Mouse (Mus musculus) midbrain, embryonic 16.5 days (tissue): ENCODE results near the gene Slc35c2. TPM values are rescaled to one million over a fixed set of nuclear protein-coding genes. Genes with fewer than 3 reads are reported as not detected.

ENCODE experiments used
- ATAC-seq: fragments of 200-750 bp; cut with Nextera tagmentation; 2 replicates; pipeline ENCODE4 v1.8.0; 2017; ENCODE audit warnings: moderate TSS enrichment
- H3K27ac ChIP-seq: fragments of 300-500 bp; sonication (generic); 2 replicates; pipeline ENCODE4 v1.5.1; 2014; ENCODE audit warnings: mild to moderate bottlenecking, low read length, mixed read lengths
- H3K27me3 ChIP-seq: fragments of 300-500 bp; sonication (generic); 2 replicates; pipeline ENCODE4 v1.6.1; 2014; ENCODE audit warnings: low read depth, low read length, mixed read lengths; ENCODE audit not compliant: control insufficient read depth, insufficient read depth
- H3K36me3 ChIP-seq: fragments of 300-500 bp; sonication (generic); 2 replicates; pipeline ENCODE4 v1.6.1; 2014; ENCODE audit warnings: mild to moderate bottlenecking, low read length, moderate library complexity, mixed read lengths; ENCODE audit not compliant: control insufficient read depth, insufficient read depth
- H3K4me1 ChIP-seq: fragments of 300-500 bp; sonication (generic); 2 replicates; pipeline ENCODE4 v1.6.1; 2014; ENCODE audit warnings: mild to moderate bottlenecking, low read length, mixed read lengths; ENCODE audit not compliant: control insufficient read depth, insufficient read depth
- H3K4me2 ChIP-seq: fragments of 300-500 bp; sonication (generic); 2 replicates; pipeline ENCODE4 v1.6.1; 2014; ENCODE audit warnings: mild to moderate bottlenecking, low read length, mixed read lengths
- H3K4me3 ChIP-seq: fragments of 300-500 bp; sonication (generic); 2 replicates; pipeline ENCODE4 v1.5.1; 2014; ENCODE audit warnings: low read depth, mild to moderate bottlenecking, low read length, moderate library complexity, mixed read lengths
- H3K9ac ChIP-seq: fragments of 300-500 bp; sonication (generic); 2 replicates; pipeline ENCODE4 v1.6.1; 2014; ENCODE audit warnings: low read depth, low read length, mixed read lengths
- H3K9me3 ChIP-seq: fragments of 300-500 bp; sonication (generic); replicated peaks from 2 replicates; pipeline ENCODE4 v1.6.1; 2014; ENCODE audit warnings: mild to moderate bottlenecking, low read length, mixed read lengths; ENCODE audit not compliant: control insufficient read depth, poor library complexity, severe bottlenecking
- WGBS: fragments of 180-500 bp; shearing (Covaris S2); extraction: QIAGEN DNeasy Blood & Tissue Kit; methylation state at CpG from one replicate; pipeline ENCODE4 v1.1.7; 2014; 5-methylcytosine and 5-hydroxymethylcytosine counted together
- polyA plus RNA-seq: library from polyadenylated mRNA; unstranded; fragments of >200 nt; fragmentation: Nextera tagmentation; extraction: Ambion mirVana; gene quantifications from 2 replicates; pipeline ENCODE4 v1.2.1, GENCODE M21; 2015

Slc35c2 gene
- polyA plus RNA-seq, 1 experiment from 2014 or later = 68.0 TPM

DNA sequence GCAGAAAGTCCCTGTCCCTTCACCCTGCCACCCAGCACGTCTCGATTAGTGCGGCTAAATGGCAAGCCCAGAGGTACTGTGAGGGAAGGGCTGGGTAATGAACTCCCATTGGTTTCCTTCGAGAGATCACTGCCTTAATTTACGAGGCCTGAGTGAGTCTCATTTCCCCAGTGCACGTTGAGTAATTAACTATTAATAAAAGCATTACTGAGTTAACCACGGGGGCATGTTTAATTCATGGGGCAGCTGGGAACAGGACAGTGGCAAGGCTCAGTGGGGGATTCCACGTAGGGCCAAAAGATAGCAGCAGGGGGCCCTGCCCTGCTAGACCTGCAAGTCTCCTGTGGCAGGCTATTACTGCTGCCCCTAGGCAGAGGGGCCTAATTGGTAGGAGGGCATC, 16.3 kb downstream of the Slc35c2 start:
- ATAC-seq = no peak
- Histone ChIP-seq H3K9ac (no peak overlapping the region), H3K27me3 (no peaks in the 10 kb centered on the region), H3K9me3 (no peaks in the 10 kb centered on the region), H3K4me1 (peaks cover 51% of the 10 kb centered on the region), H3K27ac (0 out of 2 replicates have a peak overlapping the region, but pooled peaks have one; percentile 37), H3K4me2 (no peak overlapping the region), H3K4me3 (no peak overlapping the region), H3K36me3 (no peaks in the 10 kb centered on the region)
- whole genome bisulfite sequencing = 10% methylated on average over 8 of the region's 8 CpGs

DNA sequence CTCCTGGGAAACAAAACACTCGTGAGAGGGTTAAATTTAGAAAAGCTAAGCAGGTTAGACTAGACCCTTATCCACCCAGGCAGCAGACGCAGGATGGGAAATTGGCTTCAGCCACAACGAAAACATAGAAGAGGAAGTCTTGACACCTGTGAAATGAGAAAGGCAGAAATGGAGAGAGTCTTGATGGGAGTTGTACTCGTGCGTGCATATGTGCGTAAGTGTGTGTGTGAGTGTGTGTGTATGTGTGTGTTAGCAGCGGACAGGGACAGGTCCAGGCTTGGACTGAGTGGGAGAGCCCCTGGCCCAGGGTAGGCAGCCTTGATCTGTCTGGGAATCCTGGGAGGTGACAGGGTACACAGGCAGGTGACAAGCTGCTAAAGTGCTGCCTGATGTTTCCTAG, 16.8 kb downstream of the Slc35c2 start:
- no peak for ATAC-seq
- H3K9ac ChIP-seq = peak overlapping the region; percentile 20; the same call in 1 of the 2 replicates
- no peaks in the 10 kb centered on the region for H3K36me3 ChIP-seq
- H3K4me3 ChIP-seq = no peak overlapping the region
- whole genome bisulfite sequencing = 39% methylated on average over 7 of the region's 7 CpGs
- H3K4me1 ChIP-seq = peaks cover 53% of the 10 kb centered on the region
- H3K27me3 ChIP-seq = no peaks in the 10 kb centered on the region
- 0 out of 2 replicates have a peak overlapping the region, but pooled peaks have one; percentile 37 for H3K27ac ChIP-seq
- no peak overlapping the region for H3K4me2 ChIP-seq
- no peaks in the 10 kb centered on the region for H3K9me3 ChIP-seq

DNA sequence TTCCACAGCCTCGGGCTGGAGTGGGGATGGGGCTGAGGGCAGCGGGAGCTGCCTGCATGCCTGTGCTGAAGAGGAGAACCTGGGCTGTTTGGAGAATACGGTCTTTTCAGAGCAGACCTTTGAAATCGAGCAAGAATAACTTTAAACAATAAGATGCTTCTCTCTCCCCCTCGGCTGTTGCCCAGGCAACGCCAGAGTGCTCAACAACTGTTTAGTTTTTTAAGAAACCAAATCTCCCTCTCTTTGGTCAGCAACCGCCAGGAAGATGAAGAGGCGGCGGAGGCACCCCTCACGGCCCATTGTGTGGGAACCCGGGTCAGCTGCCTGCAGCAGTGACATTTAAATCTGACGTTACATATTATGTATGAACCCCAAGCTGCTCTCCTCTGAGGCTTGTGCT, 20.9 kb downstream of the Slc35c2 start:
- Histone ChIP-seq H3K27ac (peak overlapping the region; percentile 80), H3K4me3 (no peak overlapping the region), H3K36me3 (no peaks in the 10 kb centered on the region), H3K9ac (peak overlapping the region; percentile 54; the same call in 1 of the 2 replicates), H3K9me3 (no peaks in the 10 kb centered on the region), H3K27me3 (no peaks in the 10 kb centered on the region; the same call in 1 of the 2 replicates), H3K4me2 (peak overlapping the region; percentile 35; the same call in 1 of the 2 replicates), H3K4me1 (peaks cover 41% of the 10 kb centered on the region)
- ATAC-seq = 0 out of 2 replicates have a peak, but pooled peaks have one; percentile 39
- WGBS = 3% methylated on average over 12 of the region's 12 CpGs

DNA sequence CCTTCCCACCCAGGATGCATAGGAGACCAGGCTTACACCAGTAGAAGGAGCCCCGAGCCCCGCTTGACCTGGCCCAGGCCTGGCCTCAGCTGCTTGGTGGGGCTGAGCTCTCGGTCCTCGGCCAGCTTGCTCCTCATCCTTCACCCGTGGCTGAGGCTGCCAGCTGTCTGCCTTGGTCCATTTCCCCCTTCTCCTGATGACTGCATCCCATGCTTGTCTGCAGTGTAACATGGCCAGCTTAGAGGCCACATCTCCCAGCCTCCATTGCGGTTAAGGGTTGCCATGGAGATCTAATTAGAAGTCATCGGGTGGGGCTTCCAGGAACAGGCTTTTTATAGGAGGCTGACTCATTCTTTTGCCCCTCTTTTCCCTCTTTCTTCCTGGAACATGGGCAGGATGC, 23.8 kb downstream of the Slc35c2 start:
- Histone ChIP-seq H3K9ac (no peak overlapping the region), H3K4me2 (no peak overlapping the region), H3K9me3 (no peaks in the 10 kb centered on the region), H3K27me3 (no peaks in the 10 kb centered on the region; the same call in 1 of the 2 replicates), H3K4me3 (no peak overlapping the region), H3K27ac (no peak overlapping the region), H3K4me1 (peaks cover 27% of the 10 kb centered on the region), H3K36me3 (no peaks in the 10 kb centered on the region)
- WGBS = 37% methylated on average over 7 of the region's 7 CpGs
- ATAC-seq = no peak

DNA sequence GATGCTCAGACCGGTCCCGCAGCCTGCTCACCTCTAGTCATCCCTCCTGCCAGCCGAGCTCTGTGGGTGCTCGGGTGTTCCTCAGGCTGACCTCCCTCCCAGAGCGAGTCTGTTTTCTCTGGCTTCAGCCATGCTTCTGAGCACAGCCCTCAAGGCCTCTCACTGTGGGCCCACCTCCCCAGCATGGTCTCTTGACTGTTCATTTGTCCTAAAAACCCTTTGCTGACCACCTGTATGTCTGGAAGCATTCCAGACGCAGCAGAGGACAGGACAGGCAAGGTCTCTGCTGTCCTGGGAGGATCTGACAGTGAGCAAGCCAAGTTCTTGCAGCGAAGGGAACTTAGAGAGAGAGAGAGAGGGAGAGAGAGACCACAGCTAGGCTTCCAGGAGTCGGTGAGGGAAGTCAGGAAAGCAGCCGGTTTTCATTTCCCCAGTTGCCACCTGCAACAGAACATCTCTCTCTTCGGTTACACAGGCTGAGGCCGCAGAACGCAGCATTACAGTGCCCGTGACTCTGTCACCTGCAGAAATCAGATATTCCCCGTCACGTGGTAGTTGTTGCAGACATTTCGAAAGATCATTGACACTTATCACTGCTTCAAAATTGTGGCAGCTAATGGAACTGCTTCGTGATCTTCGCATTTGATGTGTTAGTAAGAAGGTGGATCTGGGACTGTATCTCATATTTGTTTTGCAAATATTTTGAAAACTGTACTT, 25.2 kb downstream of the Slc35c2 start:
- WGBS = 69% methylated on average over 18 of the region's 18 CpGs
- ATAC-seq = no peak

DNA sequence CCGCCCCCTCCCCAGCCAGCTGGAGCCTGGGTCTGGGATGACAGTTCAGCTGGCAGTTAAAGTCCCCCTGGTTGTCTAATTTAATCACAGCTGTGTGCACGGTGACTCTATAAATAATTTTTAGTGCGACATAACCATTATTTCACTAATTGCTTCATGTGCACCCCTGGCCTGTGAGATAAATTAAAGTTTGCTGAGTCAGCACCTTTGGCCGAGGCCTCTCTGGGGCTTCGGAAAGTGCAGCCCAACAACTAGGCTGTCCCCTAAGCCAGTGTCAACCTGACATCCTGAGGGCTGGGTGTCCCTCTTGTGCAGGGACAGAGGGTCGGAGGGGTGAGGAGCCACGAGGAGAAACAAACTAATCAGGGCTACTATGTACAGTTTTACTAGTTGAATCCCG, 27.8 kb downstream of the Slc35c2 start:
- peaks cover 12% of the 10 kb centered on the region; the same call in 1 of the 2 replicates for H3K4me1 ChIP-seq
- no peak overlapping the region for H3K4me2 ChIP-seq
- 81% methylated on average over 8 of the region's 8 CpGs for WGBS
- ATAC-seq = no peak
- no peak overlapping the region for H3K9ac ChIP-seq
- H3K9me3 ChIP-seq = no peaks in the 10 kb centered on the region
- no peak overlapping the region for H3K4me3 ChIP-seq
- H3K27ac ChIP-seq = no peak overlapping the region
- H3K27me3 ChIP-seq = peaks cover 4% of the 10 kb centered on the region; the same call in 1 of the 2 replicates
- no peaks in the 10 kb centered on the region for H3K36me3 ChIP-seq

More for the DNA sequence above, 25.2 kb downstream of the Slc35c2 start:
- Histone ChIP-seq H3K4me3 (no peak overlapping the region), H3K9me3 (no peaks in the 10 kb centered on the region), H3K36me3 (no peaks in the 10 kb centered on the region), H3K9ac (no peak overlapping the region), H3K4me2 (no peak overlapping the region), H3K27ac (no peak overlapping the region), H3K27me3 (no peaks in the 10 kb centered on the region; the same call in 1 of the 2 replicates), H3K4me1 (peaks cover 27% of the 10 kb centered on the region)

DNA sequence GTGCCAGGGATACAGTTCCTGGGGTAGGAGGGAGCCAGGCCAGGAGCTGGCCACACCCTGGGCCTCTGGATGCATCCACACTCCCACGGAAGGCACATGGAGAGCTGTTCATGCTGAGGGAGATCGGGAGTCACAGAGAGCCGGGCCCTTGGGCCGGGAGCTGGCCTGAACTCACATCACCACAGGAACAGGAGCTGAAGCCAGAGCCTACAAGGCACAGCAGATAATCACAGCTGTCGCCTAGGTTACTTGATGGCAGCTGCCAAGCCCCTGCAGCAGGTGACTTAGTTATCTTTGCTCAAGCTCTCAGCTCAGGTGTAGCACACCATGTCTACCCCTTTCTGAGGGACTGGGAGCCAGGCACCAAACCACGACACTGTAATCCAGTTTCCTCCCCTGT, 29.3 kb downstream of the Slc35c2 start:
- Histone ChIP-seq H3K4me1 (peaks cover 18% of the 10 kb centered on the region), H3K4me3 (no peak overlapping the region), H3K27me3 (peaks cover 4% of the 10 kb centered on the region; the same call in 1 of the 2 replicates), H3K9me3 (no peaks in the 10 kb centered on the region), H3K27ac (no peak overlapping the region), H3K4me2 (no peak overlapping the region), H3K9ac (no peak overlapping the region), H3K36me3 (no peaks in the 10 kb centered on the region)
- 74% methylated on average over 6 of the region's 6 CpGs for WGBS
- ATAC-seq = no peak

DNA sequence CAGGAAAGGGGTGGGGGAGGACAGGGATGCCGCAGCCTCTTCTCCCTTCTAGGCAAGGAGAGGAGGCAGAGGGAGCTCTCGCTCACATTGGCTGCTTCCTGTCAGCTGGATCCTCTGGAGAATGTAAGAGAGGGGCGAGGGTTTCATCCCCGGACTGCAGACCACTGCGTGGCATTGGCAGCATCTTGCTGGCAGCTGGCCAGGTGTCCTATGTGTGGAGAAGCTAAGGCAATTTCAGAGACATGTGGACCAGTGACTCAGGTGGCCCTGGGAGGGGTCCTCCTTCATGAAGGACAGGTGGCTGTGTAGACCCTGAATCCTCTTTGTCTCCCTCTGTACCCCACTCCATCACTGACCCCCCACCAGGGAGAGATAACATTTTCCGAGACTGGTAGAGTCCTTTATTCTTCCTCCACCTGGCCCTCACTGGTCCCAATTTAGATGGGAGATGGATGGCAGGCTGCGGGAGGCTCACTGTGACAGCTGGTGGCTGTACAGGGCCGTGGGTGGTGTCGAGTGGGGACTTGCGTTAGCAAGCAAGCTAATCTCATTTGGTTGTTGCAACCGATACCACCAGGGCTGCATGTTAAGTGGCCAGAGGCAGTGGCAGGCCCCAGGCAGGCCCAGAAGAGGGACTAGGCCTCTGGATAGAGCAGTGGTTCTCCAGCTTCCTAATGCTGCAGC, 30.4 kb downstream of the Slc35c2 start:
- Histone ChIP-seq H3K4me2 (no peak overlapping the region), H3K9ac (no peak overlapping the region), H3K27me3 (peaks cover 4% of the 10 kb centered on the region; the same call in 1 of the 2 replicates), H3K4me3 (no peak overlapping the region), H3K36me3 (no peaks in the 10 kb centered on the region), H3K27ac (peak overlapping the region; percentile 5; the same call in 1 of the 2 replicates), H3K4me1 (peaks cover 16% of the 10 kb centered on the region), H3K9me3 (no peaks in the 10 kb centered on the region)
- WGBS = 22% methylated on average over 11 of the region's 11 CpGs
- ATAC-seq = no peak

DNA sequence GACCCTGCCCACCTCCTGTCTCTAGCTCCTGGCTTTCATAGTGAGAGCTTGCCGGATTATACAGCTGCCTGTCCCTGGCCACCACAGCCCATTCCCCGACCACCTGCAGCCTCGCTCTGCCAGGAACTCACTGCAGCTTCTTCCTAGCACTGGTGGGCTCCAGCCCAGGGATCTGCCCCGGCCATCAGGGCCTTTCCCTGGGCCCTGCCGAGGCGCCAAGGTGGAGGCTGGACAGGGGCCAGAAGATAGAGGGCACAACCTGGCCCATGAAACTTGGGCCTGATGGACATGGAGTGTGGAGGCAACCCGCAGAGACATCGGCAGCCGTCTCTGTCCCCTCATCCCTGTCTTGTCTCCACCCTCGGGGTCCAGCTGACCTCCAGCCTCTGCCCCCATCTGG, 31.5 kb downstream of the Slc35c2 start:
- no peak overlapping the region for H3K9ac ChIP-seq
- no peak for ATAC-seq
- peaks cover 16% of the 10 kb centered on the region for H3K4me1 ChIP-seq
- H3K27ac ChIP-seq = no peak overlapping the region
- H3K9me3 ChIP-seq = no peaks in the 10 kb centered on the region
- no peak overlapping the region for H3K4me2 ChIP-seq
- WGBS = 71% methylated on average over 10 of the region's 10 CpGs
- H3K4me3 ChIP-seq = no peak overlapping the region
- H3K36me3 ChIP-seq = no peaks in the 10 kb centered on the region
- H3K27me3 ChIP-seq = peaks cover 4% of the 10 kb centered on the region; the same call in 1 of the 2 replicates
